10 mouse cellular contexts compared by ENCODE assay signal in genomic region chr6:29318879-29319278, GRCm38 (mm10). TPM values are rescaled to one million over a fixed set of nuclear protein-coding genes. Genes with fewer than 3 reads are reported as not detected.
DNase-seq lines count a peak whose midpoint lies in the region; ATAC-seq and TF ChIP-seq lines count a peak whose summit lies in the region.
"Had no signal": no experiment of that assay in that cellular context is flagged by ENCODE, and none has a peak within 500 bp of the region (broad histone marks: within the 10 kb centered on the region; RNA-seq: fewer than 3 reads in every experiment).

Gene Fam71f1 (plus strand): TSS chr6:29319140.

- H3K9ac ChIP-seq in heart, embryonic 13.5 days: no peak within 1 kb of the TSS
- H3K9ac ChIP-seq in lung, embryonic 14.5 days: no peak within 1 kb of the TSS
- H3K9ac ChIP-seq in hindbrain, postnatal 0 days (replicated peaks; ENCODE audit: low read length): no peak within 1 kb of the TSS

- DNase-seq in gastrocnemius, postnatal 14 days: peak; percentile 25
- DNase-seq in gastrocnemius, postnatal 36 days: no peak
- peak; percentile 57 for DNase-seq in adipocyte (ENCODE audit: low spot score)
- peak; percentile 71 for DNase-seq in lung, embryonic 14.5 days
- no peak for DNase-seq in hindbrain, postnatal 0 days (ENCODE audit: low spot score)
- DNase-seq in frontal cortex, postnatal 14 days (ENCODE audit: low spot score in 2 of 2): no peak

- no peak for TF ChIP-seq CTCF in lung, embryonic 14.5 days (IDR thresholded peaks at IDR 0.05; ENCODE audit: low read depth)
- TF ChIP-seq CTCF in hindbrain, postnatal 0 days (IDR thresholded peaks at IDR 0.05; ENCODE audit: low read depth): no peak

- H3K27ac ChIP-seq in heart, embryonic 13.5 days (replicated peaks): 0 out of 2 replicates have a peak within 1 kb of the TSS, but pooled peaks have one; percentile 43
- no peak within 1 kb of the TSS for H3K27ac ChIP-seq in lung, embryonic 14.5 days (ENCODE audit: low read depth)
- H3K27ac ChIP-seq in hindbrain, postnatal 0 days: no peak within 1 kb of the TSS

- peaks cover 8% of the 10 kb centered on the region for H3K4me1 ChIP-seq in heart, embryonic 13.5 days
- H3K4me1 ChIP-seq in lung, embryonic 14.5 days (ENCODE audit: insufficient read depth): no peaks in the 10 kb centered on the region
- H3K4me1 ChIP-seq in hindbrain, postnatal 0 days (ENCODE audit: insufficient read depth, low read length): no peaks in the 10 kb centered on the region

- intact Hi-C loops in gastrocnemius, postnatal 14 days (cut with DNase I; ENCODE audit: low total_unique reads): no loop called here
- intact Hi-C loops in gastrocnemius, postnatal 36 days (cut with DNase I): no loop called here

- no peaks in the 10 kb centered on the region for H3K9me3 ChIP-seq in heart, embryonic 13.5 days
- no peaks in the 10 kb centered on the region for H3K9me3 ChIP-seq in lung, embryonic 14.5 days (ENCODE audit: low read depth, low read length)
- no peaks in the 10 kb centered on the region for H3K9me3 ChIP-seq in hindbrain, postnatal 0 days (ENCODE audit: low read length)

- H3K27me3 ChIP-seq in heart, embryonic 13.5 days (replicated peaks): no peaks in the 10 kb centered on the region
- no peaks in the 10 kb centered on the region for H3K27me3 ChIP-seq in lung, embryonic 14.5 days (ENCODE audit: insufficient read depth, low read length)
- no peaks in the 10 kb centered on the region for H3K27me3 ChIP-seq in hindbrain, postnatal 0 days (ENCODE audit: insufficient read depth, low read length)

- H3K4me2 ChIP-seq in heart, embryonic 13.5 days: no peak within 1 kb of the TSS
- H3K4me2 ChIP-seq in lung, embryonic 14.5 days: no peak within 1 kb of the TSS
- no peak within 1 kb of the TSS for H3K4me2 ChIP-seq in hindbrain, postnatal 0 days (ENCODE audit: low read depth, low read length)

- peak; percentile 56 for ATAC-seq in heart, embryonic 13.5 days (ENCODE audit: extremely low read depth, insufficient number of reproducible peaks, low FRiP score, low TSS enrichment)
- ATAC-seq in lung, embryonic 14.5 days (ENCODE audit: insufficient read depth): peak; percentile 75; the same call in 1 of the 2 replicates
- no peak for ATAC-seq in hindbrain, postnatal 0 days
- ATAC-seq in cerebellum, adult (ENCODE audit: insufficient number of reproducible peaks, low FRiP score, low TSS enrichment): no peak

- 46% methylated on average over 5 of the region's 5 CpGs for WGBS in heart, embryonic 13.5 days
- WGBS in lung, embryonic 14.5 days: 40% methylated on average over 5 of the region's 5 CpGs
- 62% methylated on average over 5 of the region's 5 CpGs for WGBS in hindbrain, postnatal 0 days

- H3K36me3 ChIP-seq in heart, embryonic 13.5 days: no peaks in the 10 kb centered on the region
- no peaks in the 10 kb centered on the region for H3K36me3 ChIP-seq in lung, embryonic 14.5 days (ENCODE audit: insufficient read depth)
- no peaks in the 10 kb centered on the region for H3K36me3 ChIP-seq in hindbrain, postnatal 0 days (ENCODE audit: insufficient read depth, low read length)

- H3K4me3 ChIP-seq in heart, embryonic 13.5 days: no peak within 1 kb of the TSS
- no peak within 1 kb of the TSS for H3K4me3 ChIP-seq in lung, embryonic 14.5 days (ENCODE audit: low read depth, low read length)
- H3K4me3 ChIP-seq in hindbrain, postnatal 0 days (ENCODE audit: low read length): no peak within 1 kb of the TSS

RNA-seq across cellular contexts. Expression of gene Fam71f1, which starts in this region (rescaled TPM):
- not detected for total RNA-seq in gastrocnemius, postnatal 14 days (2021)
- total RNA-seq in gastrocnemius, postnatal 36 days (2021): not detected
- polyA plus RNA-seq in heart, embryonic 13.5 days (2015; fragmentation: Nextera tagmentation; extraction: Ambion mirVana): 0.21 and 0.32 TPM in 2 replicates
- polyA plus RNA-seq in lung, embryonic 14.5 days (2014; fragmentation: Nextera tagmentation; extraction: Ambion mirVana): 0.19 TPM in 1 of 2 replicates, not detected in the other
- total RNA-seq in hindbrain, postnatal 0 days (2014; rRNA removed): not detected in 2 replicates
- polyA plus RNA-seq in hindbrain, postnatal 0 days (2015; fragmentation: Nextera tagmentation; extraction: Ambion mirVana): 0.13 TPM in 1 of 2 replicates, not detected in the other
- total RNA-seq: CH12.LX; left cerebral cortex, postnatal 14 days had no signal

Comparison
In these comparisons a context has a peak if more than half of its experiments do, and no peak if none do; other contexts are left out.
1. Peak in DNase-seq in gastrocnemius, postnatal 14 days; RNA of the gene not detected or under 1 TPM.
2. Peak in ATAC-seq and H3K27ac ChIP-seq in heart, embryonic 13.5 days; RNA of the gene not detected or under 1 TPM.
3. Peak in DNase-seq and ATAC-seq in lung, embryonic 14.5 days; RNA of the gene not detected or under 1 TPM.